Mouse (Mus musculus) hindbrain, embryonic 10.5 days (tissue): ENCODE measurements around the gene Gm8332. TPM values are rescaled to one million over a fixed set of nuclear protein-coding genes. Genes with fewer than 3 reads are reported as not detected.

ENCODE experiments used
- polyA plus RNA-seq: library from polyadenylated mRNA; unstranded; fragments of >200 nt; fragmentation: Nextera tagmentation; extraction: Ambion mirVana; gene quantifications from 2 replicates; pipeline ENCODE4 v1.2.1, GENCODE M21; 2016

Gm8332 gene
- polyA plus RNA-seq, 1 experiment from 2014 or later = not detected

Other genes starting within 250 kb of the Gm8332 start
- not detected in 2 replicates for gene Gm2075, start 238.3 kb downstream of the Gm8332 start, polyA plus RNA-seq
- gene Gm6803, start 231.3 kb downstream of the Gm8332 start, polyA plus RNA-seq = not detected in 2 replicates
- gene Gm2056, start 223.1 kb downstream of the Gm8332 start, polyA plus RNA-seq = not detected in 2 replicates
- not detected in 2 replicates for gene Gm16368, start 166.4 kb downstream of the Gm8332 start, polyA plus RNA-seq
- gene Gm10436, start 68.0 kb downstream of the Gm8332 start, polyA plus RNA-seq = not detected in 2 replicates
- gene Gm5662, start 24.4 kb upstream of the Gm8332 start, polyA plus RNA-seq = not detected in 2 replicates
- gene Gm5039, start 73.9 kb upstream of the Gm8332 start, polyA plus RNA-seq = not detected in 2 replicates
- gene Adck1, start 110.5 kb upstream of the Gm8332 start, polyA plus RNA-seq = 19.1 and 20.4 TPM in 2 replicates